Mouse (Mus musculus) thymus, adult 18-20 months (tissue): ENCODE measurements around the gene Clec16a.

Experiments used
- DNase-seq, 2 experiments: peaks; one replicate each; pipeline ENCODE4 v3.0.0; 2022; ENCODE audit warnings: mixed read lengths in 2 of 2

The Clec16a gene

GRCm38 (mm10) chr16:10586546-10586945 is 41.4 kb downstream of the Clec16a start:
- DNase-seq, result no peak

- no peak for DNase-seq
Observed at GRCm38 (mm10) chr16:10599888-10600740, 55.0 kb downstream of the Clec16a start.

- DNase-seq, result no peak
Observed at GRCm38 (mm10) chr16:10607802-10608201, 62.7 kb downstream of the Clec16a start.

- DNase-seq, result no peak
Observed at GRCm38 (mm10) chr16:10609921-10610320, 64.8 kb downstream of the Clec16a start.

GRCm38 (mm10) chr16:10610801-10611200 is 65.7 kb downstream of the Clec16a start:
- no peak for DNase-seq

GRCm38 (mm10) chr16:10611306-10611705 is 66.2 kb downstream of the Clec16a start:
- no peak for DNase-seq

- no peak for DNase-seq
Observed at GRCm38 (mm10) chr16:10613996-10614395, 68.9 kb downstream of the Clec16a start.

- no peak for DNase-seq
Observed at GRCm38 (mm10) chr16:10620961-10621614, 75.9 kb downstream of the Clec16a start.

GRCm38 (mm10) chr16:10621710-10622109 is 76.6 kb downstream of the Clec16a start:
- DNase-seq, result no peak

- DNase-seq, result no peak
Observed at GRCm38 (mm10) chr16:10626116-10626515, 81.0 kb downstream of the Clec16a start.

- DNase-seq, result no peak
Observed at GRCm38 (mm10) chr16:10627136-10627668, 82.1 kb downstream of the Clec16a start.

GRCm38 (mm10) chr16:10628030-10628555 is 83.0 kb downstream of the Clec16a start:
- no peak for DNase-seq

- no peak for DNase-seq
Observed at GRCm38 (mm10) chr16:10628960-10629359, 83.8 kb downstream of the Clec16a start.

GRCm38 (mm10) chr16:10629361-10629760 is 84.2 kb downstream of the Clec16a start:
- DNase-seq, result no peak

- no peak for DNase-seq
Observed at GRCm38 (mm10) chr16:10634940-10635339, 89.8 kb downstream of the Clec16a start.

GRCm38 (mm10) chr16:10637898-10638297 is 92.8 kb downstream of the Clec16a start:
- no peak for DNase-seq

GRCm38 (mm10) chr16:10639111-10639889 is 94.2 kb downstream of the Clec16a start:
- DNase-seq, result peak in 1 of 2 experiments; percentile 56

GRCm38 (mm10) chr16:10640041-10640440 is 94.9 kb downstream of the Clec16a start:
- peak; percentile 69 to 78 for DNase-seq

GRCm38 (mm10) chr16:10641146-10641545 is 96.0 kb downstream of the Clec16a start:
- no peak for DNase-seq

- DNase-seq, result no peak
Observed at GRCm38 (mm10) chr16:10642857-10643633, 97.9 kb downstream of the Clec16a start.

- DNase-seq, result no peak
Observed at GRCm38 (mm10) chr16:10644238-10644637, 99.1 kb downstream of the Clec16a start.

GRCm38 (mm10) chr16:10644731-10645130 is 99.6 kb downstream of the Clec16a start:
- DNase-seq, result no peak
